Mouse (Mus musculus): Measurements from ENCODE around the gene Znrf1. TPM values are rescaled to one million over a fixed set of nuclear protein-coding genes. Genes with fewer than 3 reads are reported as not detected.
"Not testable (repeated sequence)": the region's sequence is repeated elsewhere in the genome, so short reads cannot be mapped to it uniquely, and the experiment has no call there.

Gene Znrf1
- polyA plus RNA-seq, 1 experiment, result 36.6 TPM

GRCm38 (mm10) chr8:111642939-111643263, 107.0 kb downstream of the Znrf1 start:
- Histone ChIP-seq H3K79me2 (ENCODE audit: control insufficient read depth, insufficient read depth) (peaks cover 31% of the 10 kb centered on the region), H3K27me3 (ENCODE audit: control insufficient read depth, insufficient read depth, insufficient read length) (no peaks in the 10 kb centered on the region), H3K4me3 (ENCODE audit: insufficient read depth, poor library complexity, severe bottlenecking) (peak overlapping the region; percentile 64), H3ac (ENCODE audit: control insufficient read depth, insufficient read length, low read depth) (peak overlapping the region; percentile 31), H3K79me3 (ENCODE audit: low read depth) (peaks cover 24% of the 10 kb centered on the region), H3K36me3 (ENCODE audit: control insufficient read depth, insufficient read depth) (peaks cover 3% of the 10 kb centered on the region)
- TF ChIP-seq MAX (IDR thresholded peaks at IDR 0.05) (no peak), CEBPB (IDR thresholded peaks at IDR 0.05; ENCODE audit: low read depth) (no peak), CTCF (IDR thresholded peaks at IDR 0.05; ENCODE audit: control insufficient read depth, insufficient read depth, insufficient read length) (no peak), FOSL1 (IDR thresholded peaks at IDR 0.05; ENCODE audit: insufficient read depth, low read length, poor library complexity, severe bottlenecking) (no peak), MYOD1 (IDR thresholded peaks at IDR 0.05; ENCODE audit: control insufficient read depth, insufficient read length, low read depth) (no peak), MYOG (IDR thresholded peaks at IDR 0.05; ENCODE audit: control insufficient read depth, extremely low read depth, insufficient read length) (no peak), USF1 (IDR thresholded peaks at IDR 0.05; ENCODE audit: low read depth) (no peak)

- H3K79me2 ChIP-seq (ENCODE audit: control insufficient read depth, insufficient read depth), result peaks cover 37% of the 10 kb centered on the region
- peak within 1 kb of the TSS; percentile 84 for H3ac ChIP-seq (ENCODE audit: control insufficient read depth, insufficient read length, low read depth)
- H3K27me3 ChIP-seq (ENCODE audit: control insufficient read depth, insufficient read depth, insufficient read length), result no peaks in the 10 kb centered on the region
- no peak for TF ChIP-seq CTCF (IDR thresholded peaks at IDR 0.05; ENCODE audit: control insufficient read depth, insufficient read depth, insufficient read length)
- peak; percentile 79 for TF ChIP-seq MAX (IDR thresholded peaks at IDR 0.05)
- H3K4me3 ChIP-seq (ENCODE audit: insufficient read depth, poor library complexity, severe bottlenecking), result peak within 1 kb of the TSS; percentile 64
- peaks cover 3% of the 10 kb centered on the region for H3K36me3 ChIP-seq (ENCODE audit: control insufficient read depth, insufficient read depth)
- peaks cover 28% of the 10 kb centered on the region for H3K79me3 ChIP-seq (ENCODE audit: low read depth)
These were observed 107.6 kb downstream of the Znrf1 start, which contains the start of gene Zfp1 for GRCm38 (mm10) chr8:111643264-111644141. Gene Zfp1 (plus strand): TSS chr8:111643401.

GRCm38 (mm10) chr8:111644286-111645051, 108.6 kb downstream of the Znrf1 start:
- peaks cover 37% of the 10 kb centered on the region for H3K79me3 ChIP-seq (ENCODE audit: low read depth)
- TF ChIP-seq MYOD1 (IDR thresholded peaks at IDR 0.05; ENCODE audit: control insufficient read depth, insufficient read length, low read depth), result peak; percentile 63
- H3K36me3 ChIP-seq (ENCODE audit: control insufficient read depth, insufficient read depth); H3K4me3 ChIP-seq (ENCODE audit: insufficient read depth, poor library complexity, severe bottlenecking); H3ac ChIP-seq (ENCODE audit: control insufficient read depth, insufficient read length, low read depth); H3K27me3 ChIP-seq (ENCODE audit: control insufficient read depth, insufficient read depth, insufficient read length): not testable (repeated sequence)
- peaks cover 46% of the 10 kb centered on the region for H3K79me2 ChIP-seq (ENCODE audit: control insufficient read depth, insufficient read depth)

- Histone ChIP-seq H3K79me3 (ENCODE audit: low read depth) (peaks cover 38% of the 10 kb centered on the region), H3ac (ENCODE audit: control insufficient read depth, insufficient read length, low read depth) (no peak overlapping the region), H3K27me3 (ENCODE audit: control insufficient read depth, insufficient read depth, insufficient read length) (no peaks in the 10 kb centered on the region), H3K4me3 (ENCODE audit: insufficient read depth, poor library complexity, severe bottlenecking) (no peak overlapping the region), H3K79me2 (ENCODE audit: control insufficient read depth, insufficient read depth) (peaks cover 59% of the 10 kb centered on the region), H3K36me3 (ENCODE audit: control insufficient read depth, insufficient read depth) (peaks cover 3% of the 10 kb centered on the region)
- TF ChIP-seq USF1 (IDR thresholded peaks at IDR 0.05; ENCODE audit: low read depth) (no peak), FOSL1 (IDR thresholded peaks at IDR 0.05; ENCODE audit: insufficient read depth, low read length, poor library complexity, severe bottlenecking) (no peak), MYOD1 (IDR thresholded peaks at IDR 0.05; ENCODE audit: control insufficient read depth, insufficient read length, low read depth) (no peak), CTCF (IDR thresholded peaks at IDR 0.05; ENCODE audit: control insufficient read depth, insufficient read depth, insufficient read length) (no peak), CEBPB (IDR thresholded peaks at IDR 0.05; ENCODE audit: low read depth) (no peak), MYOG (IDR thresholded peaks at IDR 0.05; ENCODE audit: control insufficient read depth, extremely low read depth, insufficient read length) (no peak), MAX (IDR thresholded peaks at IDR 0.05) (no peak)
These were observed 109.8 kb downstream of the Znrf1 start for GRCm38 (mm10) chr8:111645715-111646114.

- H3K36me3 ChIP-seq (ENCODE audit: control insufficient read depth, insufficient read depth), result peaks cover 3% of the 10 kb centered on the region
- H3K27me3 ChIP-seq (ENCODE audit: control insufficient read depth, insufficient read depth, insufficient read length), result no peaks in the 10 kb centered on the region
- TF ChIP-seq FOSL1 (IDR thresholded peaks at IDR 0.05; ENCODE audit: insufficient read depth, low read length, poor library complexity, severe bottlenecking) (no peak), CEBPB (IDR thresholded peaks at IDR 0.05; ENCODE audit: low read depth) (no peak), MYOD1 (IDR thresholded peaks at IDR 0.05; ENCODE audit: control insufficient read depth, insufficient read length, low read depth) (no peak), CTCF (IDR thresholded peaks at IDR 0.05; ENCODE audit: control insufficient read depth, insufficient read depth, insufficient read length) (no peak), USF1 (IDR thresholded peaks at IDR 0.05; ENCODE audit: low read depth) (no peak), MYOG (IDR thresholded peaks at IDR 0.05; ENCODE audit: control insufficient read depth, extremely low read depth, insufficient read length) (no peak), MAX (IDR thresholded peaks at IDR 0.05) (no peak)
- H3K4me3 ChIP-seq (ENCODE audit: insufficient read depth, poor library complexity, severe bottlenecking), result no peak overlapping the region
- no peak overlapping the region for H3ac ChIP-seq (ENCODE audit: control insufficient read depth, insufficient read length, low read depth)
- H3K79me3 ChIP-seq (ENCODE audit: low read depth), result peaks cover 50% of the 10 kb centered on the region
- H3K79me2 ChIP-seq (ENCODE audit: control insufficient read depth, insufficient read depth), result peaks cover 88% of the 10 kb centered on the region
These were observed 112.9 kb downstream of the Znrf1 start for GRCm38 (mm10) chr8:111648834-111649233.

Measured in C2C12 (cell line).